Mouse (Mus musculus): Measurements from ENCODE around the gene Ros1. TPM values are rescaled to one million over a fixed set of nuclear protein-coding genes. Genes with fewer than 3 reads are reported as not detected.

Gene Ros1
- polyA plus RNA-seq, 1 experiment: not detected

GRCm38 (mm10) chr10:52033729-52034128, 161.3 kb downstream of the Ros1 start:
- Histone ChIP-seq H3K27me3 (ENCODE audit: control insufficient read depth, insufficient read depth, insufficient read length) (no peaks in the 10 kb centered on the region), H3K79me3 (ENCODE audit: low read depth) (no peaks in the 10 kb centered on the region), H3K79me2 (ENCODE audit: control insufficient read depth, insufficient read depth) (no peaks in the 10 kb centered on the region), H3K36me3 (ENCODE audit: control insufficient read depth, insufficient read depth) (no peaks in the 10 kb centered on the region), H3K4me3 (ENCODE audit: insufficient read depth, poor library complexity, severe bottlenecking) (no peak overlapping the region), H3ac (ENCODE audit: control insufficient read depth, insufficient read length, low read depth) (no peak overlapping the region)
- TF ChIP-seq MAX (IDR thresholded peaks at IDR 0.05): no peak
- TF ChIP-seq MYOG (IDR thresholded peaks at IDR 0.05; ENCODE audit: control insufficient read depth, extremely low read depth, insufficient read length): no peak
- TF ChIP-seq CTCF (IDR thresholded peaks at IDR 0.05; ENCODE audit: control insufficient read depth, insufficient read depth, insufficient read length): no peak
- TF ChIP-seq MYOD1 (IDR thresholded peaks at IDR 0.05; ENCODE audit: control insufficient read depth, insufficient read length, low read depth): no peak
- no peak for TF ChIP-seq USF1 (IDR thresholded peaks at IDR 0.05; ENCODE audit: low read depth)
- TF ChIP-seq FOSL1 (IDR thresholded peaks at IDR 0.05; ENCODE audit: insufficient read depth, low read length, poor library complexity, severe bottlenecking): no peak
- TF ChIP-seq CEBPB (IDR thresholded peaks at IDR 0.05; ENCODE audit: low read depth): no peak

- Histone ChIP-seq H3K4me3 (ENCODE audit: insufficient read depth, poor library complexity, severe bottlenecking) (no peak overlapping the region), H3K79me3 (ENCODE audit: low read depth) (no peaks in the 10 kb centered on the region), H3ac (ENCODE audit: control insufficient read depth, insufficient read length, low read depth) (no peak overlapping the region), H3K79me2 (ENCODE audit: control insufficient read depth, insufficient read depth) (no peaks in the 10 kb centered on the region), H3K27me3 (ENCODE audit: control insufficient read depth, insufficient read depth, insufficient read length) (no peaks in the 10 kb centered on the region), H3K36me3 (ENCODE audit: control insufficient read depth, insufficient read depth) (no peaks in the 10 kb centered on the region)
- TF ChIP-seq MYOG (IDR thresholded peaks at IDR 0.05; ENCODE audit: control insufficient read depth, extremely low read depth, insufficient read length) (no peak), CTCF (IDR thresholded peaks at IDR 0.05; ENCODE audit: control insufficient read depth, insufficient read depth, insufficient read length) (no peak), MYOD1 (IDR thresholded peaks at IDR 0.05; ENCODE audit: control insufficient read depth, insufficient read length, low read depth) (peak; percentile 60), MAX (IDR thresholded peaks at IDR 0.05) (no peak), CEBPB (IDR thresholded peaks at IDR 0.05; ENCODE audit: low read depth) (no peak), FOSL1 (IDR thresholded peaks at IDR 0.05; ENCODE audit: insufficient read depth, low read length, poor library complexity, severe bottlenecking) (no peak)
Observed at GRCm38 (mm10) chr10:52029421-52030080, 165.5 kb downstream of the Ros1 start.

GRCm38 (mm10) chr10:52028561-52029370, 166.3 kb downstream of the Ros1 start:
- no peak for TF ChIP-seq FOSL1 (IDR thresholded peaks at IDR 0.05; ENCODE audit: insufficient read depth, low read length, poor library complexity, severe bottlenecking)
- no peak for TF ChIP-seq MAX (IDR thresholded peaks at IDR 0.05)
- no peak for TF ChIP-seq USF1 (IDR thresholded peaks at IDR 0.05; ENCODE audit: low read depth)
- no peak for TF ChIP-seq CEBPB (IDR thresholded peaks at IDR 0.05; ENCODE audit: low read depth)
- TF ChIP-seq MYOD1 (IDR thresholded peaks at IDR 0.05; ENCODE audit: control insufficient read depth, insufficient read length, low read depth): no peak
- TF ChIP-seq CTCF (IDR thresholded peaks at IDR 0.05; ENCODE audit: control insufficient read depth, insufficient read depth, insufficient read length): no peak
- no peak for TF ChIP-seq MYOG (IDR thresholded peaks at IDR 0.05; ENCODE audit: control insufficient read depth, extremely low read depth, insufficient read length)
- no peaks in the 10 kb centered on the region for H3K27me3 ChIP-seq (ENCODE audit: control insufficient read depth, insufficient read depth, insufficient read length)
- H3K79me3 ChIP-seq (ENCODE audit: low read depth): no peaks in the 10 kb centered on the region
- no peaks in the 10 kb centered on the region for H3K79me2 ChIP-seq (ENCODE audit: control insufficient read depth, insufficient read depth)
- no peak overlapping the region for H3K4me3 ChIP-seq (ENCODE audit: insufficient read depth, poor library complexity, severe bottlenecking)
- H3ac ChIP-seq (ENCODE audit: control insufficient read depth, insufficient read length, low read depth): no peak overlapping the region
- H3K36me3 ChIP-seq (ENCODE audit: control insufficient read depth, insufficient read depth): no peaks in the 10 kb centered on the region

- Histone ChIP-seq H3K27me3 (ENCODE audit: control insufficient read depth, insufficient read depth, insufficient read length) (no peaks in the 10 kb centered on the region), H3ac (ENCODE audit: control insufficient read depth, insufficient read length, low read depth) (no peak overlapping the region), H3K79me3 (ENCODE audit: low read depth) (no peaks in the 10 kb centered on the region), H3K36me3 (ENCODE audit: control insufficient read depth, insufficient read depth) (no peaks in the 10 kb centered on the region), H3K79me2 (ENCODE audit: control insufficient read depth, insufficient read depth) (no peaks in the 10 kb centered on the region), H3K4me3 (ENCODE audit: insufficient read depth, poor library complexity, severe bottlenecking) (no peak overlapping the region)
- no peak for TF ChIP-seq MAX (IDR thresholded peaks at IDR 0.05)
- TF ChIP-seq CTCF (IDR thresholded peaks at IDR 0.05; ENCODE audit: control insufficient read depth, insufficient read depth, insufficient read length): no peak
- no peak for TF ChIP-seq FOSL1 (IDR thresholded peaks at IDR 0.05; ENCODE audit: insufficient read depth, low read length, poor library complexity, severe bottlenecking)
- no peak for TF ChIP-seq MYOG (IDR thresholded peaks at IDR 0.05; ENCODE audit: control insufficient read depth, extremely low read depth, insufficient read length)
- TF ChIP-seq MYOD1 (IDR thresholded peaks at IDR 0.05; ENCODE audit: control insufficient read depth, insufficient read length, low read depth): no peak
- no peak for TF ChIP-seq USF1 (IDR thresholded peaks at IDR 0.05; ENCODE audit: low read depth)
- TF ChIP-seq CEBPB (IDR thresholded peaks at IDR 0.05; ENCODE audit: low read depth): no peak
Observed at GRCm38 (mm10) chr10:52027161-52028035, 167.6 kb downstream of the Ros1 start.

- Histone ChIP-seq H3K79me3 (ENCODE audit: low read depth) (no peaks in the 10 kb centered on the region), H3ac (ENCODE audit: control insufficient read depth, insufficient read length, low read depth) (no peak overlapping the region), H3K79me2 (ENCODE audit: control insufficient read depth, insufficient read depth) (no peaks in the 10 kb centered on the region), H3K27me3 (ENCODE audit: control insufficient read depth, insufficient read depth, insufficient read length) (no peaks in the 10 kb centered on the region), H3K36me3 (ENCODE audit: control insufficient read depth, insufficient read depth) (no peaks in the 10 kb centered on the region), H3K4me3 (ENCODE audit: insufficient read depth, poor library complexity, severe bottlenecking) (no peak overlapping the region)
- no peak for TF ChIP-seq MYOD1 (IDR thresholded peaks at IDR 0.05; ENCODE audit: control insufficient read depth, insufficient read length, low read depth)
- no peak for TF ChIP-seq CTCF (IDR thresholded peaks at IDR 0.05; ENCODE audit: control insufficient read depth, insufficient read depth, insufficient read length)
- no peak for TF ChIP-seq MYOG (IDR thresholded peaks at IDR 0.05; ENCODE audit: control insufficient read depth, extremely low read depth, insufficient read length)
- TF ChIP-seq MAX (IDR thresholded peaks at IDR 0.05): no peak
- no peak for TF ChIP-seq USF1 (IDR thresholded peaks at IDR 0.05; ENCODE audit: low read depth)
- no peak for TF ChIP-seq CEBPB (IDR thresholded peaks at IDR 0.05; ENCODE audit: low read depth)
- no peak for TF ChIP-seq FOSL1 (IDR thresholded peaks at IDR 0.05; ENCODE audit: insufficient read depth, low read length, poor library complexity, severe bottlenecking)
Observed at GRCm38 (mm10) chr10:52025821-52026220, 169.2 kb downstream of the Ros1 start.
